Mouse (Mus musculus) lung, postnatal 14 days (tissue): ENCODE data around the gene Arhgap32.
A peak's percentile ranks its signal among the peaks of the same experiment; 100 is the strongest.

Experiments
- DNase-seq: peaks from one replicate; pipeline ENCODE4 v3.0.0; 2021

Arhgap32 gene

GRCm38 (mm10) chr9:32208071-32208470, 92.1 kb downstream of the Arhgap32 start:
- no peak for DNase-seq

GRCm38 (mm10) chr9:32216820-32217567, 101.1 kb downstream of the Arhgap32 start:
- no peak for DNase-seq

GRCm38 (mm10) chr9:32219400-32219799, 103.5 kb downstream of the Arhgap32 start:
- DNase-seq = no peak

- DNase-seq = no peak
These were observed 106.2 kb downstream of the Arhgap32 start for GRCm38 (mm10) chr9:32222184-32222583.

- DNase-seq = peak; percentile 52
These were observed 108.0 kb downstream of the Arhgap32 start for GRCm38 (mm10) chr9:32223739-32224529.

GRCm38 (mm10) chr9:32224937-32225336, 109.0 kb downstream of the Arhgap32 start:
- DNase-seq = no peak

- DNase-seq = no peak
These were observed 109.6 kb downstream of the Arhgap32 start for GRCm38 (mm10) chr9:32225584-32225983.

- no peak for DNase-seq
These were observed 111.1 kb downstream of the Arhgap32 start for GRCm38 (mm10) chr9:32227034-32227433.

GRCm38 (mm10) chr9:32233593-32233992, 117.7 kb downstream of the Arhgap32 start:
- no peak for DNase-seq

GRCm38 (mm10) chr9:32234767-32235489, 119.0 kb downstream of the Arhgap32 start:
- DNase-seq = no peak

- DNase-seq = no peak
These were observed 123.0 kb downstream of the Arhgap32 start for GRCm38 (mm10) chr9:32238899-32239298.

- DNase-seq = no peak
These were observed 123.5 kb downstream of the Arhgap32 start for GRCm38 (mm10) chr9:32239427-32239826.

- no peak for DNase-seq
These were observed 124.5 kb downstream of the Arhgap32 start for GRCm38 (mm10) chr9:32240449-32240848.

- DNase-seq = no peak
These were observed 125.8 kb downstream of the Arhgap32 start for GRCm38 (mm10) chr9:32241637-32242199.

GRCm38 (mm10) chr9:32242921-32243617, 127.1 kb downstream of the Arhgap32 start:
- DNase-seq = no peak

- no peak for DNase-seq
These were observed 129.3 kb downstream of the Arhgap32 start for GRCm38 (mm10) chr9:32245237-32245636.

- no peak for DNase-seq
These were observed 130.3 kb downstream of the Arhgap32 start for GRCm38 (mm10) chr9:32246123-32246716.

GRCm38 (mm10) chr9:32250486-32250885, 134.6 kb downstream of the Arhgap32 start:
- DNase-seq = no peak

GRCm38 (mm10) chr9:32253721-32254120, 137.8 kb downstream of the Arhgap32 start:
- DNase-seq = no peak

GRCm38 (mm10) chr9:32257365-32257764, 141.4 kb downstream of the Arhgap32 start:
- DNase-seq = no peak

GRCm38 (mm10) chr9:32257882-32258281, 141.9 kb downstream of the Arhgap32 start:
- no peak for DNase-seq

GRCm38 (mm10) chr9:32271896-32272444, 156.0 kb downstream of the Arhgap32 start:
- DNase-seq = peak; percentile 83
